Mouse (Mus musculus) T-helper 17 cell (primary cell): Measurements from ENCODE around the gene Sval2.

ENCODE experiments used
- in situ Hi-C, 2 experiments: fragments of 300-600 bp; cut with MboI, MseI; formaldehyde crosslinking; loops; 1 replicate in 1 of 2; 2 replicates in 1 of 2; pipeline ENCODE4 v1.15.1; 2025; ENCODE audit warnings: high pct_unique_total_duplicates in 2 of 2

Sval2 gene

GRCm38 (mm10) chr6:41852689-41853088 lies at the start of gene Sval2:
Sval2 (plus strand) TSS chr6:41852989.
- in situ Hi-C loops, result no loop called here

DNA sequence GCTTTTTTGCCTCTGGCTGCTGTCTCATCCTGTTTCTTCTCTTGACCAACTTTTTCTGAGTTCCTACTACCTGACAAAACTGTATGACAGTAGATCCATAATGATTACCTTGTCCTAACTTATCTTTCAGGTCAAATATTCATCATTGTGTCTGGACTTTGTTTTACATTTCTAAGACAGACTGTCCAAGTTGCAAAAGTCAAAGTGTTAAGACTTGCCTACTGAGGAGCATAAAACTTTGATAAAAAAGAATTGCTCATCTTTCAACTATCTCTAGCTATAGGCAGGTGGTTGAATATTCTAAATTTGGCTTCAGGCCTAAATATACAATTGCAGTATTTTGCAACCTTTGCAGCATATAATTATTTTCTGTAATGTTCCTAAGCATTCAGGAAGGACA lies 28.7 kb upstream of the Sval2 start:
- in situ Hi-C loops, result no loop called here

DNA sequence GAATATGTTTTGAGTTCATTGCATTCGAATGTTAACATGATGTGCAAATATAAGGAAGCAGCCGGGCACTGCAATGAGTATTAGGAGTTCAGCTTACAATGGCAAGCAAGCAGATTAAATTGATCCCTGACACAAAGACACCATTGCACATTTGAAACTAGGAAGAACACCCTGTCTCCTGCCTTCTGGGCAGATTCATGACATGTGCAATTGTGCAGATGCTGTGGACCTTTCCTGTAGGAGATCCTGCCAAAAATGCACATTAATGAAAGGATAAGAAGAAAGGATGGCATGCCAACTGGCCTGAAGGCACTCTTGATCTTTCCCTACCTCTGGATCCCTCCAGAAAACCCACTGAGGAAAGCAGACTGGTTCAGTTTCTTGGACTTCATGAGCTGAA lies 23.3 kb upstream of the Sval2 start:
- in situ Hi-C loops, result no loop called here

DNA sequence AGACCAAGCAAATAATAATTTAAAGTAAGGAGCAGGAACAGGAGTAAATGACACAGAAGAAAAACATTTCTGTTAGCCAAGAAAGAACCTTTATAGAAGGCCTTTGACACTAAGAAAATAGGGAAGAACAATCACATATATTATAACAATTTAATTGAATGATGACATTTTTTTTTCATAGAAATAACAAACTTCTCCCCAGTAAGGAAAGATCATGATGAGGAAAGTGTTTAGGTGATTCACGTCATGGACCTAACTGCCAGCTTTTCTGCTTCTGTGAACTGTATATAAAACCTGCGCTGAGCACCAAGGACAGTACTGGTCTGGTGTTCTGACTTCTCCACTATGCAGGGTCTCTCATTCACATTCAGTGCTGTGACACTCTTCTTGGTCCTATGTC lies 5.6 kb upstream of the Sval2 start, which contains the start of gene Pip:
TSS of gene Pip (plus strand) at position 301 of the 400 bp plus-strand sequence.
- in situ Hi-C loops, result loop anchor here in 1 of 2 experiments (5.0 kb wide), 1 partner anchor 75 kb away; no protein-coding TSS in a partner anchor

DNA sequence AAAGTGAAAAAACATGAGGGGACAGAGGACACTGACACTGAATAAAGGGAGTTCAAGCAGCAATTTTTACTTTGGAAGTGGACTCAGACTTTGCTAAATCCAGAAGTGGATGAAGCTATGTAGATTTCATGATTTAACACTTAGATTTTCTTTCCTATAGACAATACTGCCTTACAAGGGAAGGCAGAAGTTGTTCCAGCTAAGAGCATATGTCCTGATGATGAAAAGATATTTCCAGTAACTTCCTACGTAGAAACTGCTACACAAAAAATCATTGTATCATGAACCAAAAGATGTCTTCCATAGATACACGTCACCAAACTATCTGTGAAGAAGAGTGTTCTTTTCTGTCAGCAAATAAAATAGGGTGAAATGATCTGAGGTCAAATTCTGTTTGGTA lies 11.2 kb downstream of the Sval2 start:
- in situ Hi-C loops, result no loop called here

DNA sequence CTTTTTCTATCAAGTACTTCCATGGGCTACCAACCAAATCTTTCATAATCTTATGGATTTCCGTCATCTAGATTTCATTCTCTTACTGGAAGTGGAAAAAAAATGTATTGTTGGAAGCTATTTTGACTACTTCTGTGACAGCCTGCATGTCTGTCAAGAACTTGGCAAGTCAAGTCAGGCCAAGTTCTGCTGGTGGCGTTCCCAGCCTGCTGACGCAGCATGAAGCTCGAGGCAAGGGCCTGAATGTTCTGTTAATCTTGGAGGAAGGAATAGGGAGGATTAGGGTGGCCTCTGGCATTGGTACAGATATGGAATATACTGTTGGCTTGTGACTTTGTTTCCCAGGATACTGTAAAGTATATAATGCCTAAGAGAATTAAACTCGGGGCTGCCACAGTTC lies 58.8 kb downstream of the Sval2 start:
- in situ Hi-C loops, result no loop called here
